Mouse (Mus musculus) macrophage (primary cell): ENCODE data around the gene Bri3bp. TPM values are rescaled to one million over a fixed set of nuclear protein-coding genes. Genes with fewer than 3 reads are reported as not detected.

Experiments
- H3K27ac ChIP-seq: fragments of 350-480 bp; formaldehyde crosslinking; 2 replicates; pipeline ENCODE4 v1.9.0; 2021
- H3K36me3 ChIP-seq: fragments of 350-480 bp; formaldehyde crosslinking; 2 replicates; pipeline ENCODE4 v1.9.0; 2021; ENCODE audit errors: inconsistent target
- H3K4me3 ChIP-seq: fragments of 350-480 bp; formaldehyde crosslinking; 2 replicates; pipeline ENCODE4 v1.9.0; 2021; ENCODE audit errors: inconsistent target
- H3K79me2 ChIP-seq: fragments of 350-480 bp; formaldehyde crosslinking; 2 replicates; pipeline ENCODE4 v1.9.0; 2021; ENCODE audit errors: inconsistent target
- WGBS: methylation state at CpG from one replicate; pipeline ENCODE4 v1.1.7; 2026; ENCODE audit warnings: inconsistent platforms; ENCODE audit not compliant: missing documents; 5-methylcytosine and 5-hydroxymethylcytosine counted together
- polyA plus RNA-seq: library from polyadenylated mRNA; stranded (reverse); fragments of 250-400 nt; gene quantifications from 3 replicates; pipeline ENCODE4 v1.2.4, GENCODE M21; 2018; ENCODE audit warnings: inconsistent platforms

Gene Bri3bp
- polyA plus RNA-seq, 1 experiment from 2014 or later: 3.6 TPM

- H3K79me2 ChIP-seq: no peaks in the 10 kb centered on the region
- H3K36me3 ChIP-seq: no peaks in the 10 kb centered on the region
- no peak overlapping the region for H3K27ac ChIP-seq
- 89% methylated on average over 5 of the region's 6 CpGs for WGBS
- H3K4me3 ChIP-seq: no peak overlapping the region
These were observed 16.2 kb downstream of the Bri3bp start for GRCm38 (mm10) chr5:125457538-125457937.

DNA sequence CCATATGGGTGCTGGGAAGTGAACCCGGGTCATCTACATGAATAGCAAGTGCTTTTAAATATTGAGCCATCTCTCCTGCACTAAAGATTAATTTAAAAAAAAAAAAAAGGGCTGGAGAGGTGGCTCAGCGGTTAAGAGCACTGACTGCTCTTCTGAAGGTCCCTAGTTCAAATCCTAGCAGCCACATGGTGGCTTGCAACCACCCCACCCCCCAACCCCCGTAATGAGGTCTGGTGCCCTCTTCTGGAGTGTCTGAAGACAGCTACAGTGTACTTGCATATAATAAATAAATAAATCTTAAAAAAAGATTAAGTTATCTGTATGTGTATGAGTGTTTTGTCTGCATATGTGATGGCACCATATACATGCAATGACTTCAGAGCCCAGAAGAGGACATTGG is 19.2 kb downstream of the Bri3bp start:
- Histone ChIP-seq H3K36me3 (no peaks in the 10 kb centered on the region), H3K79me2 (no peaks in the 10 kb centered on the region), H3K4me3 (no peak overlapping the region), H3K27ac (no peak overlapping the region)
- WGBS: 74% methylated on average over 3 of the region's 3 CpGs

GRCm38 (mm10) chr5:125461868-125462445 is 20.6 kb downstream of the Bri3bp start:
- H3K36me3 ChIP-seq: no peaks in the 10 kb centered on the region
- 10% methylated on average over 10 of the region's 10 CpGs for WGBS
- H3K4me3 ChIP-seq: no peak overlapping the region
- no peak overlapping the region for H3K27ac ChIP-seq
- H3K79me2 ChIP-seq: no peaks in the 10 kb centered on the region

- Histone ChIP-seq H3K27ac (peak overlapping the region; percentile 57), H3K4me3 (no peak overlapping the region), H3K36me3 (no peaks in the 10 kb centered on the region), H3K79me2 (no peaks in the 10 kb centered on the region)
- WGBS: 42% methylated on average over 7 of the region's 7 CpGs
These were observed 23.8 kb downstream of the Bri3bp start for GRCm38 (mm10) chr5:125465192-125465591.

DNA sequence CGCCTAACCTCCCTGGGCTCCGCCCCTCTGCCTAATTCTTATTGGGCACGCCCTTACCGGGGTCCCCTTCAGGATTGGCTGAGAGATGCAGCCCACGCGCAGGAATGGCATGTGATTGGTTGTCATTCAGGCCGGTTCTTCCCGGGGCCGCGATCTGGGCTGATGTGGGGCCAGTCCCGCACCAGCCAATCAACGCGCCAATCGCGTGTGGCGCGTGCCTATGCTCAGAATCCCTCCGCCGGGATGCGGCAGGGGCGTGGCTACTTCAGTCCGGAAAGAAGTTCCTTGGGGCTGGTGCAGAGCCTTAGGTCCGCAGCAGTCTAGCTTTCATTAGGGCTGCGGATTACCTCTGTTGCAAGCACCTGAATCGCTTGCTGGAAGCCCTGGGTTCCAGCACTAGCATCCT is 24.3 kb downstream of the Bri3bp start:
- Histone ChIP-seq H3K4me3 (peak overlapping the region; percentile 30), H3K36me3 (no peaks in the 10 kb centered on the region), H3K27ac (peak overlapping the region; percentile 62), H3K79me2 (no peaks in the 10 kb centered on the region)
- WGBS: 1% methylated on average over 25 of the region's 25 CpGs

DNA sequence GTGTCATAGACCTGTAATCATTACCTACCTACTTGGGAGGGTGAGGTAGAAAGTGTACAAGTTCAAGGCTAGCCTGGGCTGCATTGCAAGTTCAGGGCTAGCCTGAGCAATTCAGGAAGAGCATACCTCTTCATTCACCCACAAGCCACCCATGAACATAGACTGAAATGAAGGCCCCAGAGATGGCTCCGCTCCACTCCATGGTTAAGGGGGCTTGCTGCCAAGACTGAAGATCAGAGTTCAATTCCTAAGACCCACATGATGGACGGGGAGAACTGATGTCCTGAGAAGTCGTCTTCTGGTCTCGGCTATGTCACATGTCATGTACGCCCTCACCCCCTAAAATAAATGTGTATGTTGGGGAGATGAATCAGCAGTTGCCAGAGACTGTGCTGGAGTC is 25.1 kb downstream of the Bri3bp start:
- H3K79me2 ChIP-seq: no peaks in the 10 kb centered on the region
- no peaks in the 10 kb centered on the region for H3K36me3 ChIP-seq
- 100% methylated on average over 2 of the region's 5 CpGs for WGBS
- peak overlapping the region; percentile 30 for H3K4me3 ChIP-seq
- peak overlapping the region; percentile 62 for H3K27ac ChIP-seq

GRCm38 (mm10) chr5:125467261-125467660 is 25.9 kb downstream of the Bri3bp start:
- 84% methylated on average over 14 of the region's 14 CpGs for WGBS
- no peak overlapping the region for H3K27ac ChIP-seq
- H3K4me3 ChIP-seq: no peak overlapping the region

DNA sequence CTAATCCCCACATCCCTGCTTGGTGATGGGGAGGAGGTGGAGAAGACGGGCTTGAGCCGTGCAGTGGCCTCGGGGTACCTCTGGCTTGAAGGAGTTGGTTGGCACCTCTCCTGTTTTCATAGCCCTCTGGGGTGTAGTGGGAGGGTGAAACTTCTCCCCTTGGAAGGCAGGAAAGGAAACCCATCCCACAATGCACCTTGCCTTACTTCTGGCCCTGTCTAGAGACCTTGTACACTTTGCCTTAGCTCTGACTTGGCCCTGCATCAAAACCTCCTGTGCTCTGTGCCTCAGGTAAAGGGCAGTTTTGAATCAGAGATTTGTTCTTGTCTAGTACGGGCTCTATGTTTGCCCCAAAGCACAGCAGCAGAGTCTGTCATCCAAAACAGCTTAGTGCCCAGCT is 29.3 kb downstream of the Bri3bp start:
- 97% methylated on average over 4 of the region's 4 CpGs for WGBS
- no peak overlapping the region for H3K27ac ChIP-seq
- no peaks in the 10 kb centered on the region for H3K36me3 ChIP-seq
- no peak overlapping the region for H3K4me3 ChIP-seq
- H3K79me2 ChIP-seq: no peaks in the 10 kb centered on the region

More at GRCm38 (mm10) chr5:125467261-125467660, 25.9 kb downstream of the Bri3bp start:
- no peaks in the 10 kb centered on the region for H3K79me2 ChIP-seq
- no peaks in the 10 kb centered on the region for H3K36me3 ChIP-seq

DNA sequence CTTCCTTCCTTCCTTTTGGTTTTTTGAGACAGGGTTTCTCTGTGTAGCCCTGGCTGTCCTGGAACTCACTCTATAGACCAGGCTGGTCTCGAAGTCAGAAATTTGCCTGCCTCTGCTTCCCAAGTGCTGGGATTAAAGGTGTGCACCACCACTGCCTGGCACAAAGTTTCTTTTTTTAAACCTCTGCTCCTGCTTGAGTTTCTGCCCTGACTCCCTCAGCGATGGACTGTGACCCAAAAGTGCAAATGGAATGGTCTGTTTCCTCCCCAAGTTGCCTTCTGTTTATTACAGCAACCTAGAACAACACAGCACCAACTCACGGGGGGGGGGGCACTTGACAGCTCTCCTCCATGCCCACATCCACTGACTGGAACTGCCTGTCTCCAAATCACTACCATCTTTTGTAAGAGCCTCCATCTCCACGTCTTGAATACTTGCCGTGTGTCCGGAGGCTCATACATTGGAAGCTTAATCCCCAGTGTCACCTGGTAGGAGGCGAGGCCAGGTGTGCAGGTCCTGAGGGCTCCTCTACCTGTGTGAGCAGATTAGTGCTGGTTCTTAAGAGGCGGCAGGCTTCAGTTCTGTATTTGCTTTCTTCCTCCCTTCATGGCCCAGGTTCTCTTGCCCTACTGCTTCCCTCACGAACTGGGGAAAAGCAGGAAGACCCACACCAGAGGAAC is 31.6 kb downstream of the Bri3bp start:
- no peaks in the 10 kb centered on the region for H3K36me3 ChIP-seq
- 90% methylated on average over 9 of the region's 9 CpGs for WGBS
- peaks cover 20% of the 10 kb centered on the region for H3K79me2 ChIP-seq
- H3K27ac ChIP-seq: no peak overlapping the region
- no peak overlapping the region for H3K4me3 ChIP-seq

DNA sequence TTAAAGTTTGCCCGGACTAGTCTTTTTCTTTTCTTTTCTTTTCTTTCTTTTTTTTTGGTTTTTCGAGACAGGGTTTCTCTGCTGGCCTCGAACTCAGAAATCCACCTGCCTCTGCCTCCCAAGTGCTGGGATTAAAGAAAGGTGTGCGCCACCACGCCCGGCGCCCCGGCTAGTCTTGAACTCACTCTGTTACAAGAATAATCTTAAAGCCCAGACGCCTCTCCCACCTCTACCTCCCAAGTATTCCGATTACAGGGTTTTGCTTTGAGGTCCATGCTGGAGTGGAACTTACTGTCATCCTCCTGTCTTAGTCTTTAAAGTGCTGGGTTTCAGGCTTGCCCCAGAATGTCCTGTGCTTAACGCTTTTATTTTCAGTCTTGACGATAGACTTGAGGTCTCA is 33.7 kb downstream of the Bri3bp start:
- Histone ChIP-seq H3K4me3 (peak overlapping the region; percentile 23; the same call in 1 of the 2 replicates), H3K27ac (no peak overlapping the region; the same call in 1 of the 2 replicates), H3K36me3 (no peaks in the 10 kb centered on the region), H3K79me2 (peaks cover 41% of the 10 kb centered on the region)
- WGBS: 66% methylated on average over 11 of the region's 12 CpGs

DNA sequence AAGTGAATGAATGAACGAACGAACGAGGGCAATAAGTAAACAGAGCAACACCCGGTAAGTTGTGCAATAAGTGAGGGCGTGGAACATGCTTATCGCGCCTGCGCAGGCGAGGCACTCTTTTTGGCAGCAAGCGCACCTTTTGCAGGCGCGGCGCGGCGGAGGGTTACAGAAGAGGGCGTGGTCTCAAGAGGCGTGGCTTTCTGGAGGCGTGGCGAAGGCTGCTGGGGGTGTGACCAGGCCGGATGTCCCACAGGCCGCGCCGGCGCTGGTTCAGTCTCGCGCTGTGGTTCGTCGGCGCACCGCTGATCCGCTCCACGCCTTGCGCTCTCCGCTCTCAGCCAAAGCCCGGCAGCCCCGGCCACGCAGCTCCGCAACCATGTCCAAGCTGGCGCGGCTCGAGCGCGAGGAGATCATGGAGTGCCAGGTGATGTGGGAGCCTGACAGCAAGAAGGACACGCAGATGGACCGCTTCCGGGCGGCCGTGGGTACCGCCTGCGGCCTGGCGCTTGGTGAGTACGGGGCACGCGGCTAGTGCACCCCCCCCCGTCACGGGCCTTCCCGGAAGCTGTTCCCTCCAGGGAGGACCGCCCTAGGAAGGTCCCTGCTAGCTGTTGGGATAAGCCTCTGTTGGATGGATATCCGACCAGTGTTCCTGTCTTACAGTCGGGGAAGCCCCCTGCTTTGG is 34.4 kb downstream of the Bri3bp start, which contains the start of gene Aacs:
Aacs (plus strand) TSS at position 214 of the 685 bp plus-strand sequence.
- Histone ChIP-seq H3K4me3 (peak within 1 kb of the TSS; percentile 94), H3K36me3 (no peaks in the 10 kb centered on the region), H3K79me2 (peaks cover 48% of the 10 kb centered on the region), H3K27ac (peak within 1 kb of the TSS; percentile 71)
- WGBS: under 1% methylated on average over 52 of the region's 60 CpGs

GRCm38 (mm10) chr5:125476286-125476625 is 34.9 kb downstream of the Bri3bp start:
- no peaks in the 10 kb centered on the region for H3K36me3 ChIP-seq
- H3K27ac ChIP-seq: peak overlapping the region; percentile 71
- H3K4me3 ChIP-seq: peak overlapping the region; percentile 94
- 9% methylated on average over 5 of the region's 5 CpGs for WGBS
- peaks cover 53% of the 10 kb centered on the region for H3K79me2 ChIP-seq

DNA sequence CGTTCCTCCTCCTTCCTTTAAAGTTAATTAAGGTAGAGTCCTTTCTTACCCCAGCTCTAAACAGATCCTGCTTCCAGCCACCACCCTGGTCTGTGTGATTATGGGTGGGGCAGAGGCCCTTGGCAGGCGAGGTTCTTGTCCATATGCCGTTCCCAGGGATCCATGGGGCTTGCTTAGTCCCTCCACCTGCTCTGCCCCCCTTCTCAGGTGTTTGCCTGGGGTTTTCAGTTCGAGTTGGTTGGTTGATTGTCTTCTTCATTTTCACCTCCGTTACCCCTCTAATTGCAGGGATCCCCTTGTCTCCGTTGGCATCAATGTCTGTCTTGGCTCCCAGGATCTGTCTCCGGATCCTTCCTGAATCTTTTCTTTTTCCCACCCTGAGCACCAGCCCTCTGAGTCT is 35.4 kb downstream of the Bri3bp start:
- H3K36me3 ChIP-seq: no peaks in the 10 kb centered on the region
- peaks cover 59% of the 10 kb centered on the region for H3K79me2 ChIP-seq
- H3K4me3 ChIP-seq: peak overlapping the region; percentile 94
- 83% methylated on average over 7 of the region's 7 CpGs for WGBS
- H3K27ac ChIP-seq: peak overlapping the region; percentile 71

GRCm38 (mm10) chr5:125477533-125477932 is 36.2 kb downstream of the Bri3bp start:
- Histone ChIP-seq H3K27ac (no peak overlapping the region), H3K36me3 (no peaks in the 10 kb centered on the region), H3K4me3 (no peak overlapping the region; the same call in 1 of the 2 replicates), H3K79me2 (peaks cover 66% of the 10 kb centered on the region)
- WGBS: 91% methylated on average over 6 of the region's 7 CpGs

DNA sequence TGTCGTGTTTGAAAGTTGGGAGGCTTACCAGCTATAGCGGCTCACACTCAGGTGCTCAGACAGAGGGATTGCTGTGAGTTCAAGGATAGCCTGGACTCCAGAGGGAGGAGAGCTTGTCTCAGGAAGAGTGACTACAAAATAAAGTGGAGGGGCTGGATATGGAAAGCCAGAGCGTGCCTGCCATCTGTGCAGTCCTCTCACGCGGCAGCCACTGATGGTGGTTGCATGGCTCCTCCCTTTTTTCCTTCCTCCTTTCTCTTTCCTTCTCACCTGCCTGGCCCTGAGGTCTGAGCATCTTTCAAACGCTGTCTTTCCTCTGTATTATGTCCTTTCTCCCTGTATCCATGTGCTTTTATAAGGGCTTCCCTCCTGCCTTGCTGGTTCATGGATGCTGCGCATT is 36.7 kb downstream of the Bri3bp start:
- H3K36me3 ChIP-seq: no peaks in the 10 kb centered on the region
- H3K27ac ChIP-seq: no peak overlapping the region
- 72% methylated on average over 7 of the region's 7 CpGs for WGBS
- peaks cover 70% of the 10 kb centered on the region for H3K79me2 ChIP-seq
- H3K4me3 ChIP-seq: no peak overlapping the region
